ENCODE assay signal across 9 mouse cellular contexts in the genomic region with DNA sequence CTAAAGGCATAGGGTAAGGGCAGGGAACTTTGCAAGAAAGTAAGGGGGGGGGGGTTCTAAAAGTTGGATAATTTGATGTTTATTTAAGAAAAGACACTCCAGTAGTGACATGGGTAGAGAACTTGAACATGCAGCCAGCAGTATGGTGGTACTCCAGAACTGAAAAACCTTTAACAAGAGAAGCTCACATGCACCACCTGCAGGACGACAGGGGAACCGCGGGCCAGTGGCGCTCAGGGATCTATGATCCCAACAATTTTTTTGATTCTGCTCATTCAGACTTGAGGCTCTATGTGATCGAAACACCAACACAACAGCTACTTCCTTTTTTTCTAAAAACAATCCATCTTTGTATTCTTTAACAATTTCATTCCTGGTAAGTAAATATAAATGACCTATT.
DNase-seq lines count a peak whose midpoint lies in the region; ATAC-seq and TF ChIP-seq lines count a peak whose summit lies in the region.
"Had no signal": no experiment of that assay in that cellular context is flagged by ENCODE, and none has a peak within 500 bp of the region (broad histone marks: within the 10 kb centered on the region; RNA-seq: fewer than 3 reads in every experiment).

No protein-coding gene starts in this region.

- no peak overlapping the region for H3K4me3 ChIP-seq in forebrain, embryonic 12.5 days (replicated peaks)
- H3K4me3 ChIP-seq in liver, embryonic 11.5 days (ENCODE audit: low read depth, low read length) = no peak overlapping the region
- H3K4me3 ChIP-seq: neural tube, embryonic 12.5 days had no signal

- no peaks in the 10 kb centered on the region for H3K4me1 ChIP-seq in forebrain, embryonic 12.5 days
- H3K4me1 ChIP-seq in liver, embryonic 11.5 days (replicated peaks; ENCODE audit: control insufficient read depth, insufficient read depth, low read length) = no peaks in the 10 kb centered on the region
- H3K4me1 ChIP-seq: neural tube, embryonic 12.5 days had no signal

- DNase-seq in urinary bladder, adult 18-20 months (ENCODE audit: low spot score in 2 of 2) = peak; percentile 2 to 71
- DNase-seq in urinary bladder, postnatal 10 days (ENCODE audit: low spot score) = no peak
- DNase-seq in brain, embryonic 14.5 days (ENCODE audit: low read depth) = peak; percentile 57
- DNase-seq in kidney, adult 9 months = peak; percentile 62
- peak; percentile 42 for DNase-seq in liver, embryonic 11.5 days (ENCODE audit: low spot score)
- peak; percentile 8 for DNase-seq in retina, postnatal 7 days (ENCODE audit: low read depth, low spot score)
- DNase-seq in urinary bladder, postnatal 25 days (ENCODE audit: low spot score) = peak; percentile 59

- ATAC-seq in forebrain, embryonic 12.5 days (ENCODE audit: low FRiP score) = 0 out of 2 replicates have a peak, but pooled peaks have one; percentile 36
- ATAC-seq in liver, embryonic 11.5 days (replicated peaks; ENCODE audit: low FRiP score) = no peak

- no peaks in the 10 kb centered on the region for H3K36me3 ChIP-seq in forebrain, embryonic 12.5 days (replicated peaks)
- H3K36me3 ChIP-seq in liver, embryonic 11.5 days (ENCODE audit: control insufficient read depth, insufficient read depth, low read length) = no peaks in the 10 kb centered on the region
- H3K36me3 ChIP-seq: neural tube, embryonic 12.5 days had no signal

- H3K27me3 ChIP-seq in forebrain, embryonic 12.5 days = no peaks in the 10 kb centered on the region
- no peaks in the 10 kb centered on the region for H3K27me3 ChIP-seq in liver, embryonic 11.5 days (replicated peaks; ENCODE audit: control insufficient read depth, insufficient read depth, low read length)
- H3K27me3 ChIP-seq: neural tube, embryonic 12.5 days had no signal

- H3K4me2 ChIP-seq in forebrain, embryonic 12.5 days = no peak overlapping the region
- H3K4me2 ChIP-seq in liver, embryonic 11.5 days = no peak overlapping the region
- H3K4me2 ChIP-seq: neural tube, embryonic 12.5 days had no signal

- no peaks in the 10 kb centered on the region for H3K9me3 ChIP-seq in forebrain, embryonic 12.5 days
- no peaks in the 10 kb centered on the region for H3K9me3 ChIP-seq in liver, embryonic 11.5 days (ENCODE audit: control insufficient read depth, low read length)
- H3K9me3 ChIP-seq: neural tube, embryonic 12.5 days had no signal

- 38% methylated on average over 5 of the region's 5 CpGs for WGBS in forebrain, embryonic 12.5 days
- WGBS in liver, embryonic 11.5 days = 16% methylated on average over 5 of the region's 5 CpGs

- no peak overlapping the region for H3K27ac ChIP-seq in forebrain, embryonic 12.5 days
- no peak overlapping the region for H3K27ac ChIP-seq in liver, embryonic 11.5 days (ENCODE audit: low read depth, low read length)
- H3K27ac ChIP-seq: neural tube, embryonic 12.5 days had no signal

- peak; percentile 79 for TF ChIP-seq CTCF in brain, embryonic 14.5 days (IDR thresholded peaks at IDR 0.05; ENCODE audit: borderline replicate concordance, extremely low read depth, insufficient read depth, insufficient read length)

- H3K9ac ChIP-seq in forebrain, embryonic 12.5 days = no peak overlapping the region
- H3K9ac ChIP-seq in liver, embryonic 11.5 days (ENCODE audit: low read depth, low read length) = no peak overlapping the region
- H3K9ac ChIP-seq: neural tube, embryonic 12.5 days had no signal

- no peak for TF ChIP-seq POLR2A in brain, embryonic 14.5 days (IDR thresholded peaks at IDR 0.05; ENCODE audit: borderline replicate concordance, extremely low read depth, insufficient read depth, insufficient read length, poor library complexity, severe bottlenecking)
